Mouse (Mus musculus) heart, adult 2 months (tissue): ENCODE results near the gene Gldc.

Experiments
- CTCF ChIP-seq: fragments of 200-600 bp; IDR thresholded peaks from 2 replicates; pipeline ENCODE4 v1.8.1; 2022; ENCODE audit warnings: antibody characterized with exemption, mild to moderate bottlenecking, moderate library complexity
- POLR2A ChIP-seq: fragments of 200-500 bp; IDR thresholded peaks from 2 replicates; pipeline ENCODE4 v1.6.1; 2011; ENCODE audit warnings: mild to moderate bottlenecking, low read depth, low read length, control low read depth; ENCODE audit not compliant: insufficient read depth

DNA sequence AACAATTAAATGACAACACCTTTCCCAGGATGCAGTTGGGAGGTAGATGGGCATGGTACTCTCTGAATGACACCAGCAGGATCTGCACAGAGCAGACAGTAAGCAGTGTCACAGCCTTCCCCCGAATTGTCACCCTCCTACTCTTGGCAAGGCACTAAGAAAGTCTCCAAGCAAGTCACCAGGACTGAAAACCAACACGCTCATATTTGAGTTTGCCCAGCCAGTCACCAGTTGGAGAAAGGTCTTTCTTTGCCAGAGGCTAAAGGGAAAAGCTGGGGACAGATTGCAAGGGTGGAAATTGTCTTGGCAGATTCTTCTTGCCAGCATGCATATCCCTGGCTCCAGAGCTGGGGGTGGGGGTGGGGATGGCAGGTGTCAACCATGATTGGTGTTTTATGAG is 11.0 kb downstream of the Gldc start:
- TF ChIP-seq POLR2A, result no peak
- TF ChIP-seq CTCF, result no peak
